Mouse (Mus musculus) liver, postnatal 0 days (tissue): ENCODE measurements around the gene Tulp1. TPM values are rescaled to one million over a fixed set of nuclear protein-coding genes. Genes with fewer than 3 reads are reported as not detected.
A peak's percentile ranks its signal among the peaks of the same experiment; 100 is the strongest.
"Not testable (repeated sequence)": the region's sequence is repeated elsewhere in the genome, so short reads cannot be mapped to it uniquely, and the experiment has no call there.

Experiments used
- ATAC-seq: fragments of 200-750 bp; cut with Nextera tagmentation; 2 replicates; pipeline ENCODE4 v1.8.0; 2017; ENCODE audit warnings: mild to moderate bottlenecking, moderate library complexity
- DNase-seq: peaks from one replicate; pipeline ENCODE4 v3.0.0-alpha.2; 2016
- H3K27ac ChIP-seq: fragments of 300-500 bp; sonication (generic); 2 replicates; pipeline ENCODE4 v1.5.1; 2014; ENCODE audit warnings: antibody characterized with exemption, moderate library complexity, mild to moderate bottlenecking, low read depth
- H3K27me3 ChIP-seq: fragments of 300-500 bp; sonication (generic); 2 replicates; pipeline ENCODE4 v1.6.1; 2014; ENCODE audit warnings: low read length, control low read depth, mixed read lengths; ENCODE audit not compliant: insufficient read depth
- H3K36me3 ChIP-seq: fragments of 300-500 bp; sonication (generic); replicated peaks from 2 replicates; pipeline ENCODE4 v1.6.1; 2014; ENCODE audit warnings: mild to moderate bottlenecking, control low read depth, low read length, moderate library complexity, mixed read lengths; ENCODE audit not compliant: insufficient read depth
- H3K4me1 ChIP-seq: fragments of 300-500 bp; sonication (generic); 2 replicates; pipeline ENCODE4 v1.6.1; 2014; ENCODE audit warnings: antibody characterized with exemption, mild to moderate bottlenecking, control low read depth; ENCODE audit not compliant: insufficient read depth
- H3K4me2 ChIP-seq: fragments of 300-500 bp; sonication (generic); 2 replicates; pipeline ENCODE4 v1.6.1; 2014; ENCODE audit warnings: low read depth, mild to moderate bottlenecking, low read length, moderate library complexity, mixed read lengths
- H3K4me3 ChIP-seq: fragments of 300-500 bp; sonication (generic); 2 replicates; pipeline ENCODE4 v1.5.1; 2014; ENCODE audit warnings: low read depth, low read length
- H3K9ac ChIP-seq: fragments of 300-500 bp; sonication (generic); replicated peaks from 2 replicates; pipeline ENCODE4 v1.6.1; 2014; ENCODE audit warnings: mild to moderate bottlenecking, moderate library complexity
- H3K9me3 ChIP-seq: fragments of 300-500 bp; sonication (generic); 2 replicates; pipeline ENCODE4 v1.6.1; 2016; ENCODE audit warnings: mild to moderate bottlenecking, control low read depth, low read length, mixed read lengths
- CTCF ChIP-seq: sonication (generic); IDR thresholded peaks from 2 replicates; pipeline ENCODE4 v1.5.1; 2016; ENCODE audit warnings: antibody characterized with exemption, low read depth
- EP300 ChIP-seq: IDR thresholded peaks from 2 replicates; pipeline ENCODE4 v1.6.1; 2016; ENCODE audit warnings: antibody characterized with exemption, low read depth, mild to moderate bottlenecking
- WGBS: fragments of 180-500 bp; shearing (Covaris S2); extraction: QIAGEN DNeasy Blood & Tissue Kit; methylation state at CpG from one replicate; pipeline ENCODE4 v1.1.7; 2014; ENCODE audit not compliant: insufficient replicate concordance; 5-methylcytosine and 5-hydroxymethylcytosine counted together
- polyA plus RNA-seq: library from polyadenylated mRNA; unstranded; fragments of >200 nt; fragmentation: Nextera tagmentation; extraction: Ambion mirVana; gene quantifications from 2 replicates; pipeline ENCODE4 v1.2.1, GENCODE M21; 2015

Gene Tulp1
- polyA plus RNA-seq: 0.18 and 0.33 TPM in 2 replicates

DNA sequence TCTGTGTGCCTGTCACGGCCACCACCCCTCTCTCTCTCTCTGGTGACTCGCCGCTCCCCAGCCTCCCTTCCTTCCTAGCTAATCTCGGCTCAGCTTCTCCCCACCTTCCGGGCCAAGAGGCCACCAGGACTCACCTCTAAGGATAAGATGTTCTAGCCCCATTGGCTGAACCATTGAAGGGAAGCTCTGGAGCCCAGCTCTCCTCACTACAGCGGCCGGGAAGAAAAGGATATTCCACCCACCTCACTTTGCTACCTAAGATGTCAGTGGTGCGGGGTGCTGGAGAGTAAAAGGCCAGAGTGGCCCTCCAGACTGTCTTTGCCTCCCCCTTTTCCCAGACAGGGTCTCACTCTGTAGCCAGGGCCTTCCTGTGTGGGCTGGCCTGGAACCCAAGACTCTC lies at the start of gene Tulp1:
Gene Tulp1, minus strand, starts transcription at position 101 of the 400 bp plus-strand sequence.
- Histone ChIP-seq H3K4me2 (no peak within 1 kb of the TSS), H3K4me1 (peaks cover 5% of the 10 kb centered on the region; the same call in 1 of the 2 replicates), H3K9me3 (no peaks in the 10 kb centered on the region), H3K27me3 (peaks cover 52% of the 10 kb centered on the region), H3K36me3 (no peaks in the 10 kb centered on the region), H3K27ac (no peak within 1 kb of the TSS), H3K9ac (no peak within 1 kb of the TSS), H3K4me3 (no peak within 1 kb of the TSS)
- DNase-seq: no peak
- ATAC-seq: no peak
- TF ChIP-seq EP300 (no peak), CTCF (no peak)
- WGBS: 48% methylated on average over 7 of the region's 8 CpGs

DNA sequence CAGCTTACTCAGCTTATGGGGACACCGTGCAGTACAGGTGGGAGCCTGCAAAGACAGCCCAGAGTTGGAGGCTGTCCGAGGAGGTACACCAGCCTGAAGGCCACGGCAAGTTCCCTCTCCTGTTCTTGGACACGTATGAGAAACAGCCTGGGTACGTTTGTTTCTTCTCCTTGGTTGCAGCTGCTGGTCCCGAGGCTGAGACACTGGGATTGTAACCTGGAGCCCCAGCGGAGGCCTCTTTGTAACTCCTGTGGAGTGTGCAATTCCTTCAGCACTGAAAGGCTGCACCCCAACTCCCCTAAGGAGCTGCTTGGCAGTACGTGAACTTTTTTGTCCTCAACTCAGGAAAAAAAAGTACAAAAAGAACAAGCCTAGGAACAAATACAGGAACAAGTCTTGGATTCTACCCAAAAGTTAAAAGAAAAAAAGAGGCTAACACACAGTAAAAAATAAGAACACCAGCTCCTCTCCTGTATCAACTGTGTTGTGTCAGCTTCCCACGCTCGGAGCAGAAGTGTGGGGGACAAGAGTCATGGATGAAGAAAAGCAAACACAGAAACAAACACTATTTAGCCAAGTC lies 46.4 kb upstream of the Tulp1 start:
- no peaks in the 10 kb centered on the region for H3K4me1 ChIP-seq
- no peak overlapping the region for H3K4me3 ChIP-seq
- TF ChIP-seq EP300 (no peak), CTCF (no peak)
- H3K36me3 ChIP-seq: peaks cover 52% of the 10 kb centered on the region
- 82% methylated on average over 10 of the region's 10 CpGs for WGBS
- no peaks in the 10 kb centered on the region for H3K9me3 ChIP-seq
- DNase-seq (no peak), ATAC-seq (no peak)
- H3K4me2 ChIP-seq: no peak overlapping the region
- H3K9ac ChIP-seq: no peak overlapping the region
- no peaks in the 10 kb centered on the region for H3K27me3 ChIP-seq
- no peak overlapping the region for H3K27ac ChIP-seq

DNA sequence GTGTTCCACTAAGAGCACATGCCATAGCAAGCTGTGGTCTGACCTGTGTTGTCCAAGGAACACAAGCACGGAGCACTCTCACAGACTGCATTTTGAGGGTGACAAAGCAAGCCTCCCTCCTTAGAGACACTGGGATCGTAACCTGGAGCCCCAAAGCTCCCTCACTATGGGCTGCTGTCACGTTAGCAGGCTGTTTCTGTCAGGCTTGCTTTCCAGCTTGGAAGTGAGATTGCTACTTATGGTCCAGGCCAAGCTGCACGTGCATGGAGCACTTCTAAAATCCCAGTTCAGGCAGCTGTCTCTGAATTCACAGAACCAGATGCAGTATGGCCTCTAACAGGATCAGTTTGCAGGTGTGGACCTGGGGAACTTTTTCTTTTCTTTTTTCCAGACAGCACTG lies 45.7 kb upstream of the Tulp1 start:
- Histone ChIP-seq H3K4me3 (no peak overlapping the region), H3K27ac (no peak overlapping the region), H3K27me3 (no peaks in the 10 kb centered on the region), H3K9me3 (no peaks in the 10 kb centered on the region), H3K4me1 (no peaks in the 10 kb centered on the region), H3K36me3 (peaks cover 58% of the 10 kb centered on the region), H3K4me2 (no peak overlapping the region), H3K9ac (no peak overlapping the region)
- TF ChIP-seq EP300: no peak
- no peak for TF ChIP-seq CTCF
- WGBS: 89% methylated on average over 4 of the region's 4 CpGs
- no peak for DNase-seq
- ATAC-seq: no peak

DNA sequence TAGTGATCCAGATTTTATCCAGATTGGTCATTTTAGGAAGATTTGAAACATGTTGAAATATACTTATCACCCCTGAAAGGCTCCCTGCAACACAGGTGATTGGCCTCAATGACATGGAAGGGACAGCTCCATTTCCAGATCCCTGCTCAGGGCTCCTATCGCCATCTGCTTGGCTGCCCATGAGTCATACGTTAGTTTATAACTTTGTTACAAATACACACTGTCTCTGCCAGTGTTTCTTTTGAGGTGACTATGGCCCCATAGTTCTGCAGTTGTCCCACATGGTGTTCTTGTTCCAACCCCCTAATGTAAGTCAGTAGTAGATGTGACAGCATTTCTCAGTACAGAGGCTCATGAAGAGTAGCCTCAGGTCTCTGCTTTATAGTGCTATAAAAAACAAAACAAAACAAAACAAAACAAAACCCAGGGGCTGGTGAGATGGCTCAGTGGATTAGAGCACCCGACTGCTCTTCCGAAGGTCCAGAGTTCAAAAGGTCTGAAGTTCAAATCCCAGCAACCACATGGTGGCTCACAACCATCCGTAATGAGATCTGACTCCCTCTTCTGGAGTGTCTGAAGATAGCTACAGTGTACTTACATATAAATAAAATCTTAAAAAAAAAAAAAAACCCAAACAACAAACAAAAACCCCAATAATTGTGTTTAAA lies 43.4 kb upstream of the Tulp1 start:
- Histone ChIP-seq H3K9me3 (no peaks in the 10 kb centered on the region), H3K27ac (peak overlapping the region; percentile 85), H3K27me3 (no peaks in the 10 kb centered on the region), H3K4me3 (no peak overlapping the region), H3K4me2 (0 out of 2 replicates have a peak overlapping the region, but pooled peaks have one; percentile 13), H3K36me3 (peaks cover 53% of the 10 kb centered on the region), H3K9ac (no peak overlapping the region), H3K4me1 (no peaks in the 10 kb centered on the region)
- 60% methylated on average over 5 of the region's 5 CpGs for WGBS
- ATAC-seq: peak; percentile 64
- no peak for DNase-seq
- no peak for TF ChIP-seq CTCF
- no peak for TF ChIP-seq EP300

DNA sequence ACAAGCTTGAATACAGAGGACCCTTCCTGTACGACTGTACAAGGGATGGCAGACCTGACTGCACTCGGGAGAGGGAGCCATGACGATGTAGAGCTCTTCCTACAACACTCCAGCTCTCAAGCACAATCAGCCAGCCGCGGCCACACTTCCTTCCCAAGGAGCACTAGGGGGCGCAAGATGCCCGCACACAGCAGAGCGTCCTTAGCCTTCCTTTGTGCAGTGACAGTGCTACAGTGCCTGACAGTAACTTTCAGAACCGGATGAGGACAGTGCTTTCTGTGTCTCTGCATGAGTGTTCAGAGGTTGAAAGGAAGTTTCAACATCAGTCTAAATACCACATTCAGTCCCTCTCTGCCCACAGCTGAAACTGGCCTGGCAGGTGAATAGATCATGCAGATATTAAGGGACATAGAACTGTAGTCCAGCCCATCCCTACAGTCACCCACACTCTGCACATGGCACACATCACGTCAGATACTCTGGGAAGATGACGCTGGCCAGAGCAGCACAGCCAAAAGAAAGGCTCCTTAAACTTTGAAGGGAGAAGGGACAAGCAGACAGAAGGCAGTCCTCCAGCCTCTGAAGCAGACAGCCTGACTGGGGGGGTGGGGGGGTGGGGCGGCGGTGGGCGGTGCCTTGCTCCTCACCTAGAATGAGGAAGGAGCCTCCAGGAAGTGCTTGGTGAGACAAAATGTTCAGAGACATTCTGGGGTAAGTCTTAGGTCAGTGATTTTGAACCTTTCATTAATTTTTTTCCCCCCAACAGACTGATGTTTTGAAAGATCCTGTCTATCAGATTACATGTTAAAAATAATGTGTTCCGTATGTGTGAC lies 42.6 kb upstream of the Tulp1 start:
- WGBS: 20% methylated on average over 15 of the region's 15 CpGs
- Histone ChIP-seq H3K4me3 (no peak overlapping the region), H3K36me3 (peaks cover 58% of the 10 kb centered on the region), H3K4me1 (no peaks in the 10 kb centered on the region), H3K9ac (no peak overlapping the region), H3K9me3 (no peaks in the 10 kb centered on the region), H3K27ac (peak overlapping the region; percentile 85), H3K4me2 (no peak overlapping the region), H3K27me3 (no peaks in the 10 kb centered on the region)
- TF ChIP-seq CTCF (peak; percentile 95), EP300 (no peak)
- peak; percentile 65 for ATAC-seq
- DNase-seq: peak; percentile 80

DNA sequence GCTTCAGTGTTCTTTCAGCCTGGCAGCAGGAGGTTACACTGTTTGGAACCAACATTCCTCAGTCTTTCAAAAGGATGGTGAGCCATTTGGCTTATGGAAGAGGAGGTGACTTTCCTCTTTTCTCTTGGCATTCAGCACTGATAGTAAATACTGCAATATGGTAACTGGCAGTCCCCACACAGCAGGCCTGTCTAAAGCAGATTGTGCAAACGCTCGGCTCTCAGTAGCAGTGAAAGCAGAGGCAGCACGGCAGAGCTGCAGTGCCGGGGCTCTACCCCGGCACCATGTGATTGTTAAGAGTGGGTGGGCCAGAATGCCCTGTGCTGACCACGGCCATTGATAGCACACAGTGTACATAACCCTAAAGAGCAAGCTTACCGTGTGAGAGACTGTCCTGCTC lies 41.4 kb upstream of the Tulp1 start:
- H3K27me3 ChIP-seq: no peaks in the 10 kb centered on the region
- no peak overlapping the region for H3K4me2 ChIP-seq

DNA sequence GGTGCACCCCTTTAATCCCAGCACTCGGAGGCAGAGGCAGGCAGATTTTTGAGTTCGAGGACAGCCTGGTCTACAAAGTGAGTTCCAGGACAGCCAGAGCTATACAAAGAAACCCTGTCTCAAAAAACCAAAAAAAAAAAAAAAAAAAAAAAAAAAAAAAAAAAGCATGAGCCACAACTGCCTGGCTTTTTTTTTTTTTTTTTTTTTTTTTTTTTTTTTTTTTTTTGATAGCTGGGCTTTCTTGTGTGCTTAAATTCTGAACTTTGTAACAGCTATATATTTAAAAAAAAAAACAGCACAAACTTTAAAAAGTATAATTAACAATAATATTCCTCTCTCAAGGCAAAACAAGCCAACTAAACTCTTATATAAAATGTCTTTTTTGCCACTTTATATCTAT lies 39.7 kb upstream of the Tulp1 start:
- H3K4me2 ChIP-seq, DNase-seq, H3K9ac ChIP-seq, H3K9me3 ChIP-seq, H3K27ac ChIP-seq, H3K4me1 ChIP-seq, H3K4me3 ChIP-seq, ATAC-seq, H3K27me3 ChIP-seq: not testable (repeated sequence)
- peaks cover 59% of the 10 kb centered on the region for H3K36me3 ChIP-seq
- WGBS: 77% methylated on average over 2 of the region's 2 CpGs

More for the DNA sequence above, 41.4 kb upstream of the Tulp1 start:
- H3K4me3 ChIP-seq: no peak overlapping the region
- ATAC-seq (no peak), DNase-seq (no peak)
- H3K36me3 ChIP-seq: peaks cover 59% of the 10 kb centered on the region
- H3K4me1 ChIP-seq: no peaks in the 10 kb centered on the region
- 73% methylated on average over 7 of the region's 7 CpGs for WGBS
- H3K9me3 ChIP-seq: no peaks in the 10 kb centered on the region
- H3K27ac ChIP-seq: no peak overlapping the region
- TF ChIP-seq EP300 (no peak), CTCF (no peak)
- no peak overlapping the region for H3K9ac ChIP-seq
